Mouse (Mus musculus) intestine, embryonic 14.5 days (tissue): ENCODE results near the gene Col24a1. TPM values are rescaled to one million over a fixed set of nuclear protein-coding genes. Genes with fewer than 3 reads are reported as not detected.
A peak's percentile ranks its signal among the peaks of the same experiment; 100 is the strongest.

ENCODE experiments used
- ATAC-seq: fragments of 200-750 bp; cut with Nextera tagmentation; replicated peaks from 2 replicates; pipeline ENCODE4 v1.8.0; 2017; ENCODE audit warnings: low read depth, moderate number of reproducible peaks, moderate TSS enrichment, moderate library complexity; ENCODE audit not compliant: low FRiP score, low TSS enrichment
- DNase-seq: peaks from one replicate; pipeline ENCODE4 v3.0.0-alpha.2; 2018; ENCODE audit warnings: low spot score
- H3K27ac ChIP-seq: fragments of 300-500 bp; sonication (generic); 2 replicates; pipeline ENCODE4 v1.5.1; 2014; ENCODE audit warnings: low read depth, mild to moderate bottlenecking, control low read depth
- H3K27me3 ChIP-seq: fragments of 300-500 bp; sonication (generic); replicated peaks from 2 replicates; pipeline ENCODE4 v1.6.1; 2014; ENCODE audit warnings: low read length, control low read depth; ENCODE audit not compliant: control insufficient read depth, insufficient read depth
- H3K36me3 ChIP-seq: fragments of 300-500 bp; sonication (generic); 2 replicates; pipeline ENCODE4 v1.6.1; 2014; ENCODE audit warnings: low read length, control low read depth; ENCODE audit not compliant: control insufficient read depth, insufficient read depth
- H3K4me1 ChIP-seq: fragments of 300-500 bp; sonication (generic); replicated peaks from 2 replicates; pipeline ENCODE4 v1.6.1; 2014; ENCODE audit warnings: low read length, control low read depth, mixed read lengths; ENCODE audit not compliant: control insufficient read depth, insufficient read depth
- H3K4me2 ChIP-seq: fragments of 300-500 bp; sonication (generic); 2 replicates; pipeline ENCODE4 v1.6.1; 2014; ENCODE audit warnings: low read length
- H3K4me3 ChIP-seq: fragments of 300-500 bp; sonication (generic); 2 replicates; pipeline ENCODE4 v1.5.1; 2014; ENCODE audit warnings: low read depth, low read length, control low read depth, mixed read lengths
- H3K9ac ChIP-seq: fragments of 300-500 bp; sonication (generic); 2 replicates; pipeline ENCODE4 v1.6.1; 2014; ENCODE audit warnings: mild to moderate bottlenecking, low read length
- H3K9me3 ChIP-seq: fragments of 300-500 bp; sonication (generic); 2 replicates; pipeline ENCODE4 v1.6.1; 2016; ENCODE audit warnings: low read length, control low read depth; ENCODE audit not compliant: control insufficient read depth
- WGBS: fragments of 180-500 bp; shearing (Covaris S2); extraction: QIAGEN DNeasy Blood & Tissue Kit; methylation state at CpG from one replicate; pipeline ENCODE4 v1.1.7; 2014; 5-methylcytosine and 5-hydroxymethylcytosine counted together
- polyA plus RNA-seq: library from polyadenylated mRNA; unstranded; fragments of >200 nt; fragmentation: Nextera tagmentation; extraction: Ambion mirVana; gene quantifications from 2 replicates; pipeline ENCODE4 v1.2.1, GENCODE M21; 2014

Gene Col24a1
- polyA plus RNA-seq, 1 experiment from 2014 or later: 5.1 TPM

DNA sequence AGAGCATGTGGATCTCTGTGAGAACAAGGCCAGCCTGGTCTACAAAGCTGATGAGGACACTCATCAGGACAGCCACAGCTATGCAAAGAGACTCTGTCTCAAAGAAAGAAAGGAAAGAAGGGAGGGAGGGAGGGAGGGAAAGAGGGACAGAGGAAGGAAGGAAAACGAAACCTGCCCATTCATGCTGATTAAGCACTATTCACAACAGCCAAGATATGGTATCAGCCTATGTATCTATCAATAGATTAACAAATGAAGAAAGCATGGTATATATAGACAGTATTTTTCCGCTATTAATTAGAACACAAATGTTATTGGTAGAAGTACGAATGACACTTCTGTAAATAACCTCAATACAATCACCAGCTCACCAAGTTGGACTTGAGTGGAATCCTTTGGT is 282.2 kb downstream of the Col24a1 start:
- no peak for ATAC-seq
- Histone ChIP-seq H3K27ac (no peak overlapping the region), H3K9me3 (no peaks in the 10 kb centered on the region), H3K4me3 (no peak overlapping the region), H3K4me1 (peaks cover 10% of the 10 kb centered on the region), H3K4me2 (no peak overlapping the region), H3K9ac (no peak overlapping the region), H3K27me3 (no peaks in the 10 kb centered on the region), H3K36me3 (peaks cover 17% of the 10 kb centered on the region)
- DNase-seq: no peak
- 89% methylated on average over 3 of the region's 3 CpGs for whole genome bisulfite sequencing

DNA sequence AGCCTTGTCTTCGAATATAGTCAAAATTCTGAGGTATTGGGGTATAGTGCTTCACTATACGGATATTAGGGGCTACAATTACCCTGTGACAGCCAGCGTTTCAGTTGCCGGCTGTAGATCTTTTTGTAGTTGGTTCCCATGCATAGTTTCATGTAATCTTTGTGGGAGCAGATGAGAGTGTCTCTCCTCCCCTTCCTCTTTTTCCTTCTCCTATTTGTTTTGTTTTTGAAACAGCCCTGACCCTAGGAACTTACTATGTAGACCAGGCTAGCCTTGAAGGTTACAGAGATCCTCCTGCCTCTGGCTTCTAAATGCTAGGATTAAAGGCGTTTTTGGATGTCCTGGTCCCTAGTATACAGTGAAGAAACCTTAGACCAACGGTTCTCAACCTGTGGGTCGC is 283.1 kb downstream of the Col24a1 start:
- Histone ChIP-seq H3K36me3 (peaks cover 21% of the 10 kb centered on the region), H3K27me3 (no peaks in the 10 kb centered on the region), H3K4me1 (peaks cover 10% of the 10 kb centered on the region), H3K4me3 (peak overlapping the region; percentile 97; the same call in 1 of the 2 replicates), H3K9me3 (no peaks in the 10 kb centered on the region), H3K9ac (no peak overlapping the region), H3K27ac (no peak overlapping the region), H3K4me2 (peak overlapping the region; percentile 94; the same call in 1 of the 2 replicates)
- ATAC-seq (no peak), DNase-seq (no peak)
- WGBS: 79% methylated on average over 7 of the region's 7 CpGs

DNA sequence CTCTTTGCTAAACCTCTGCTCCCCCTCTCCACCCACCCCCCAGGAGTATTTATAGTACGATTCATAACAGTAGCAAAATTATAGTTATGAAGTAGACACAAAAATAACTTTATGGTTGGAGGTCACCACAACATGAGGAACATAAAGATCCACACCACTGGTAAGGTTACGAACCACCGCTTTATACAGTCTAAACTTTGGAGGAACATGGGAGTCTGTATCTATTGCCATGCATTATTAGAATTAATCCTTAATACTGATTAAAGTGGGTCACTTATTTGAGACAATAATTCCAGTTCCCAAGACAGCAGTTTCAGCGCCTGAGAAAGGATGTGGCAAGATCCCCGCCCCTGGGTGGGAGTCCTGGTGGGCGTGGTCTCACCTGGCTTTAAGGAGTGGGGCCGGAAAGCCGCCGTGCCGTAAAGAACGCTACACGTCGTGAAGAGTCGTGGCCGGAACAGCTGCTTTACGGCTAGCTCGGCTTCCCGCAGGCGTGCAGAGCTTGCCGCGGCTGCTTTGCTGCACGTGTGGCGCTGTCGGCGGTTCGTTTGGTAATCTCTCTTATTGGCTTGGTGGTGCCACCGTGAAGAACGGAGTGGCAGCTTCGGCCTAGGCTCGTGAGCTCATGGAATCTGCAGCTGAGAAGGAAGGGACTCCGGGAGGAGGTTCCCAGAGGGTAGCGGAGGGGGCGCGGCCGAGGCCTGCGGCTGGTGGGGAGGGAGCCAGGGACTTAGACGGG is 283.6 kb downstream of the Col24a1 start, which contains the start of gene Znhit6:
TSS of gene Znhit6 (plus strand) at position 463 of the 739 bp plus-strand sequence.
- ATAC-seq (peak; percentile 91), DNase-seq (peak; percentile 94)
- H3K36me3 ChIP-seq: peaks cover 27% of the 10 kb centered on the region
- H3K4me1 ChIP-seq: peaks cover 10% of the 10 kb centered on the region
- peak within 1 kb of the TSS; percentile 61 for H3K9ac ChIP-seq
- peak within 1 kb of the TSS; percentile 59; the same call in 1 of the 2 replicates for H3K27ac ChIP-seq
- peak within 1 kb of the TSS; percentile 94 for H3K4me2 ChIP-seq
- peak within 1 kb of the TSS; percentile 97 for H3K4me3 ChIP-seq
- H3K9me3 ChIP-seq: no peaks in the 10 kb centered on the region
- no peaks in the 10 kb centered on the region for H3K27me3 ChIP-seq
- WGBS: 5% methylated on average over 37 of the region's 37 CpGs

DNA sequence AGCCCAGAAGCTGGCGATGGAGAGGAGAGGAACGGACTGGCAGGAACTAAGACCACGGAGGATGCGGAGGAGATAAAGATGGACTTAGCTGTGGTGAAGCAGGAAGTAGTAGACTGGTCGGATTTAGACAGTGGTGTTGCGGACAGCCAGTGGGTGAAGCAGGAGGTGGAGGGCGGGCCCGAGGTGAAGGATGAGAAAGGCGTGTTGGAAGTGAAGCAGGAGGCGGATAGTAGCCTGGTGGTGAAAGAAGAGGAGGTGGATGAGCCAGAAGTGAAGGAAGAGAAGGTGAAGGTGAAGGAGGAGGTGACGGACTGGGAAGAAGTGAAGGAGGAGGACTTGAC is 284.2 kb downstream of the Col24a1 start:
- WGBS: 0% methylated on average over 11 of the region's 11 CpGs
- H3K4me3 ChIP-seq: peak overlapping the region; percentile 97
- peak overlapping the region; percentile 59; the same call in 1 of the 2 replicates for H3K27ac ChIP-seq
- ATAC-seq (no peak; the same call in 1 of the 2 replicates), DNase-seq (no peak)
- peaks cover 10% of the 10 kb centered on the region for H3K4me1 ChIP-seq
- H3K36me3 ChIP-seq: peaks cover 29% of the 10 kb centered on the region
- peak overlapping the region; percentile 61 for H3K9ac ChIP-seq
- H3K27me3 ChIP-seq: no peaks in the 10 kb centered on the region
- H3K9me3 ChIP-seq: no peaks in the 10 kb centered on the region
- H3K4me2 ChIP-seq: peak overlapping the region; percentile 94

DNA sequence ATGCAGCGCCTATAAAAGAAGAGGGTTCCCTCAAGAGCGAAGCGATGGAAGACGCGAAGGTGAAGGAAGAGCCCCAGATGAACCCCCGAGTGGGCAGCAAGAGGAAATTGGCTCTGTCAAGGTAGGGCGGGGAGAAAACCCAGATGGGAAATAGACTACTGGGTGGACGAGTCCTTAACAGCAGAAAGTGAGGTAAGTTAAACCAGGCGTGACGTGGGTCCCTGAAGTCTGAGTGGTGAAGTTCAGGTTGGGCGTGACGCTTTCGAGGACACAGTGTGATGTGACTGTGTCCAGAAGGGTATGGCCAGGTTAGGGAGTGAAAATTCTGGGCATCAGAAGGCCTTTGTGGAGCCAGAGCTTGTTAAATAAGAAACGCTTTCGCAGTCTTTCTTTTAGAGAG is 284.6 kb downstream of the Col24a1 start:
- Histone ChIP-seq H3K4me2 (peak overlapping the region; percentile 94), H3K27ac (no peak overlapping the region), H3K9ac (peak overlapping the region; percentile 61), H3K36me3 (peaks cover 29% of the 10 kb centered on the region), H3K27me3 (no peaks in the 10 kb centered on the region), H3K9me3 (no peaks in the 10 kb centered on the region), H3K4me1 (peaks cover 10% of the 10 kb centered on the region), H3K4me3 (peak overlapping the region; percentile 97)
- whole genome bisulfite sequencing: 27% methylated on average over 15 of the region's 15 CpGs
- ATAC-seq: no peak
- DNase-seq: no peak

DNA sequence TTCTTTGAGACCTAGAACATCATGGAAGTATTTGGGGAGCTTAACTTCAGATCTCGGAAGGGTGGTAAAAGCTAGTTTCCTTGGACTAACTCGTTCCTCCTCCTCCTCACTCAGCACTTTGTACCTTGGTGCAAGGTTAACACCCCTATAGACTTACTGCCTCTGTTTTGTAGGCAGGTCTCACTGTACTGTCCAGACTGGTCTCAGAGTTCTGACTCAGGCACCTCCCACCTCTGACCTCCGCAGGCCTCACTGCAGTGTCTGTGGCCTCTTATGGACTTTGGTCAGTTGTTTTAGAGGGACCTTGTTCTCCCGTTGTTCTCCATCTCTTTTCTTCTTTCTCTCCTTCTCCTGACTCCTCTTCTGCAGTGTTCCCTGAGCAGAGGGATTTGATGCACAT is 290.8 kb downstream of the Col24a1 start:
- Histone ChIP-seq H3K9me3 (no peaks in the 10 kb centered on the region), H3K9ac (no peak overlapping the region), H3K27me3 (no peaks in the 10 kb centered on the region), H3K4me3 (no peak overlapping the region), H3K4me2 (no peak overlapping the region), H3K36me3 (peaks cover 76% of the 10 kb centered on the region), H3K4me1 (no peaks in the 10 kb centered on the region), H3K27ac (no peak overlapping the region)
- WGBS: 85% methylated on average over 4 of the region's 4 CpGs
- ATAC-seq (no peak), DNase-seq (no peak)

DNA sequence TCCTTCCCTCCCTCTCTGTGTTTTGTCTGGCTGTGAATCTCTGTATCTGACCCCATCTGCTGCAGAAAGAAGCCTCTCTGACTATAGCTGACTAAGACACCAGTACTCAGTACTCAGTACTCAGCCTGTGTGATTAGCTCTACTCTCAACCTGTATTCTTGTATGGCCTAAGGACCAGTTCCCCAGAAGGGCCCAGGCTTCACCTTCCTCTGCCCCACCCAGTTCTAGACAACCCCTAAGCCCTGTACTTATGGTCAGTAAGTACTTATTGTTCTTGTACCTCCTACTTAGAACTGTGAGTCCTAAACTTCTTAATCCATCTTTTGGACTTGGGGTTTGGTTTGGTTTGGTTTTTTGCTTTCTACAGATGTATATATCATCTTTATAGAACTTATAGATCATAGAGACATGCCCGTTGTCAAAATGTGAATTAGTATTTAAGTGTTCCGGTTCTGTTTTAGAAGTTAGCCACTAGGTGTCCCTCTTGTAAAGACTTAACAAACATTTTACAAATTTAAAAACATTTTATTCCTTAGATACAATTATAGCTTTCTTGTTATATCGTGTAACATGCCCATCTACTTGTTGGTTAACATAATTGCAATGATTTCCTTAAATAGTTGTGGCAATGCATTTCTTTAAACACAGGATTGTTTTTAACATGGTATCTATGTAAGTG is 291.4 kb downstream of the Col24a1 start:
- H3K9ac ChIP-seq: no peak overlapping the region
- no peak for DNase-seq
- H3K36me3 ChIP-seq: peaks cover 70% of the 10 kb centered on the region
- H3K4me1 ChIP-seq: no peaks in the 10 kb centered on the region
- ATAC-seq: no peak
- no peak overlapping the region for H3K4me2 ChIP-seq
- whole genome bisulfite sequencing: 54% methylated on average over 3 of the region's 3 CpGs
- H3K27ac ChIP-seq: no peak overlapping the region
- no peaks in the 10 kb centered on the region for H3K27me3 ChIP-seq
- no peak overlapping the region for H3K4me3 ChIP-seq
- H3K9me3 ChIP-seq: no peaks in the 10 kb centered on the region

DNA sequence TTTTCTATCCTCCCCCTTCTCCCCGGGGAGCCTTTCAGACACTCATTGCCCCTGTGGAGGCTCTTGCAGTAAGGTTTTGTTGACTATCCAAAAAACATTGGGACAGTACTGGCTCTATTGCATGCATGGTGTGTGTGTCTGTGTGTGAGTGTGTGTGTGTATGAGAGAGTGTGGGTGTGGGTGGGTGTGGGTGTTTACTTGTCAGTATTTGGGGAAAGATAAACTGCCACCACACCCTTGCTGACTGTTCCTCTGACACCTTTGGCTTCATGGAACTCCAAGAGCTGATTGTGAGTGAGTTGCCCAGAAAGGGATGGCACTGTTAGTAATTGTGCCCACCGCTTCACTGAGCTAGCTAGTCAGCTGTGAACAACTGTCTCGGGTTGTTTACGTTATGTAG is 298.3 kb downstream of the Col24a1 start:
- DNase-seq (no peak), ATAC-seq (no peak)
- no peaks in the 10 kb centered on the region for H3K27me3 ChIP-seq
- no peak overlapping the region for H3K9ac ChIP-seq
- no peak overlapping the region for H3K4me3 ChIP-seq
- WGBS: 86% methylated on average over 4 of the region's 4 CpGs
- peaks cover 62% of the 10 kb centered on the region for H3K36me3 ChIP-seq
- H3K4me2 ChIP-seq: no peak overlapping the region
- H3K4me1 ChIP-seq: no peaks in the 10 kb centered on the region
- no peak overlapping the region for H3K27ac ChIP-seq
- no peaks in the 10 kb centered on the region for H3K9me3 ChIP-seq
